22 mouse cellular contexts compared by ENCODE assay signal in the genomic region with DNA sequence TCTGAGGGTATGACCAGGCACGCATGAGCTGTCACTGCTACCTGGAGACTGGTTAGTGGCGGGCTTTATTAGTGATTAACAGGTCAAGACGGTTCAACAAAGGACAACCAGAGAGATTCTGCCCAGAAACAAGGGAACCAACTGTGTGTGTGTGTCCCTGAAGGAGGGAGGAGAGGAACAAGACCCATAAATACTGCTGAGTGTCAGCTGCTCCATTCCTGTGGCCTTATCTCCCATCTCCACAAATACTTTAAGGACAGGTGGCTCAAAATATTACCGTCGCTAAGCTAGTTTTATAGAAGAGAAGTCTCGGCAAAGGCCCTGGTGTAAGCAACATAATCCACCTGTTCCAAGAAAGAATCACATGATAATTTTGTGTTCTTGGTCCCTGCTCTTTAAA.
"Had no signal": no experiment of that assay in that cellular context is flagged by ENCODE, and none has a peak within 500 bp of the region (broad histone marks: within the 10 kb centered on the region; RNA-seq: fewer than 3 reads in every experiment).

No protein-coding gene starts in this region.

- H3K9ac ChIP-seq: liver, embryonic 15.5 days; liver, postnatal 0 days; lung, embryonic 15.5 days; midbrain, embryonic 13.5 days; midbrain, embryonic 15.5 days; neural tube, embryonic 13.5 days; neural tube, embryonic 15.5 days; stomach, embryonic 15.5 days had no signal

- H3K27me3 ChIP-seq: liver, embryonic 15.5 days; lung, embryonic 15.5 days; midbrain, embryonic 13.5 days; midbrain, embryonic 15.5 days; neural tube, embryonic 13.5 days; neural tube, embryonic 15.5 days; stomach, embryonic 15.5 days had no signal

- H3K27ac ChIP-seq: liver, embryonic 15.5 days; lung, embryonic 15.5 days; macrophage; midbrain, embryonic 13.5 days; midbrain, embryonic 15.5 days; neural tube, embryonic 13.5 days; neural tube, embryonic 15.5 days; stomach, embryonic 15.5 days; stomach, postnatal 0 days had no signal

- H3K4me1 ChIP-seq: liver, embryonic 15.5 days; lung, embryonic 15.5 days; stomach, embryonic 15.5 days had no signal

- ATAC-seq: liver, postnatal 0 days; lung, postnatal 0 days; midbrain, embryonic 13.5 days; midbrain, embryonic 15.5 days had no signal

- H3K4me2 ChIP-seq: liver, embryonic 15.5 days; lung, embryonic 15.5 days; midbrain, embryonic 11.5 days; midbrain, embryonic 13.5 days; midbrain, embryonic 15.5 days; neural tube, embryonic 13.5 days; neural tube, embryonic 15.5 days; stomach, embryonic 15.5 days had no signal

- H3K9me3 ChIP-seq: liver, embryonic 15.5 days; lung, embryonic 15.5 days; megakaryocyte, embryonic 14.5 days; midbrain, embryonic 13.5 days; midbrain, embryonic 15.5 days; neural tube, embryonic 13.5 days; neural tube, embryonic 15.5 days; stomach, embryonic 15.5 days had no signal

- H3K4me3 ChIP-seq: liver, embryonic 15.5 days; lung, embryonic 15.5 days; megakaryocyte, embryonic 14.5 days; midbrain, embryonic 13.5 days; midbrain, embryonic 15.5 days; neural tube, embryonic 13.5 days; neural tube, embryonic 15.5 days; stomach, embryonic 15.5 days had no signal

- DNase-seq: liver, postnatal 0 days; lung, adult 2 months; lung, postnatal 14 days; lung, postnatal 36 days; retina, postnatal 1 day; right cerebral cortex, postnatal 25 days; right cerebral cortex, postnatal 4 days; thymus, adult 2 months; thymus, postnatal 25 days; thymus, postnatal 4 days had no signal

- H3K36me3 ChIP-seq: liver, embryonic 15.5 days; lung, embryonic 15.5 days; midbrain, embryonic 13.5 days; midbrain, embryonic 15.5 days; neural tube, embryonic 13.5 days; neural tube, embryonic 15.5 days; stomach, embryonic 15.5 days had no signal
